Mouse (Mus musculus) limb, embryonic 14.5 days (tissue): ENCODE results near the gene Pdgfb. TPM values are rescaled to one million over a fixed set of nuclear protein-coding genes. Genes with fewer than 3 reads are reported as not detected.

ENCODE experiments used
- ATAC-seq: fragments of 200-750 bp; cut with Nextera tagmentation; 2 replicates; pipeline ENCODE4 v1.8.0; 2017; ENCODE audit warnings: low read depth, moderate number of reproducible peaks, moderate TSS enrichment; ENCODE audit not compliant: low FRiP score
- DNase-seq: peaks from one replicate; pipeline ENCODE4 v3.0.0-alpha.2; 2015; ENCODE audit warnings: low spot score
- H3K27ac ChIP-seq: fragments of 300-500 bp; sonication (generic); replicated peaks from 2 replicates; pipeline ENCODE4 v1.5.1; 2014; ENCODE audit warnings: low read depth, mild to moderate bottlenecking, low read length, moderate library complexity, mixed read lengths
- H3K27me3 ChIP-seq: fragments of 300-500 bp; sonication (generic); 2 replicates; pipeline ENCODE4 v1.6.1; 2014; ENCODE audit warnings: low read length, mixed read lengths; ENCODE audit not compliant: control insufficient read depth, insufficient read depth
- H3K36me3 ChIP-seq: fragments of 300-500 bp; sonication (generic); 2 replicates; pipeline ENCODE4 v1.6.1; 2014; ENCODE audit warnings: mild to moderate bottlenecking, low read length, moderate library complexity, mixed read lengths; ENCODE audit not compliant: control insufficient read depth, insufficient read depth
- H3K4me1 ChIP-seq: fragments of 300-500 bp; sonication (generic); 2 replicates; pipeline ENCODE4 v1.6.1; 2014; ENCODE audit warnings: antibody characterized with exemption, low read length, mixed read lengths; ENCODE audit not compliant: control insufficient read depth, insufficient read depth
- H3K4me2 ChIP-seq: fragments of 300-500 bp; sonication (generic); replicated peaks from 2 replicates; pipeline ENCODE4 v1.6.1; 2014; ENCODE audit warnings: low read depth, mild to moderate bottlenecking, low read length, moderate library complexity; ENCODE audit not compliant: severe bottlenecking
- H3K4me3 ChIP-seq: fragments of 300-500 bp; sonication (generic); replicated peaks from 2 replicates; pipeline ENCODE4 v1.5.1; 2014; ENCODE audit warnings: low read length
- H3K9ac ChIP-seq: fragments of 300-500 bp; sonication (generic); 2 replicates; pipeline ENCODE4 v1.6.1; 2014; ENCODE audit warnings: mild to moderate bottlenecking, low read depth, low read length, moderate library complexity; ENCODE audit not compliant: severe bottlenecking
- H3K9me3 ChIP-seq: fragments of 300-500 bp; sonication (generic); 2 replicates; pipeline ENCODE4 v1.6.1; 2016; ENCODE audit warnings: low read length; ENCODE audit not compliant: control insufficient read depth
- POLR2A ChIP-seq: fragments of 200-500 bp; IDR thresholded peaks from 2 replicates; pipeline ENCODE4 v1.8.0; 2012; ENCODE audit warnings: inconsistent platforms, mild to moderate bottlenecking, moderate library complexity, borderline replicate concordance; ENCODE audit not compliant: insufficient read depth, insufficient read length; ENCODE audit errors: extremely low read depth
- WGBS: fragments of 180-500 bp; shearing (Covaris S2); extraction: QIAGEN DNeasy Blood & Tissue Kit; methylation state at CpG from one replicate; pipeline ENCODE4 v1.1.7; 2014; 5-methylcytosine and 5-hydroxymethylcytosine counted together
- polyA plus RNA-seq, 2 experiments: library from polyadenylated mRNA; depleted of rRNA in 1 of 2; stranded (reverse) in 1 of 2; unstranded in 1 of 2; fragments of >200 nt; fragmentation: Nextera tagmentation in 1 of 2; extraction: Ambion mirVana in 1 of 2; gene quantifications; 2 replicates each; pipeline versions ENCODE4 v1.2.1 to v1.2.3; 2012 to 2014

Gene Pdgfb
- polyA plus RNA-seq, 2 experiments = 4.2 to 15.4 TPM

DNA sequence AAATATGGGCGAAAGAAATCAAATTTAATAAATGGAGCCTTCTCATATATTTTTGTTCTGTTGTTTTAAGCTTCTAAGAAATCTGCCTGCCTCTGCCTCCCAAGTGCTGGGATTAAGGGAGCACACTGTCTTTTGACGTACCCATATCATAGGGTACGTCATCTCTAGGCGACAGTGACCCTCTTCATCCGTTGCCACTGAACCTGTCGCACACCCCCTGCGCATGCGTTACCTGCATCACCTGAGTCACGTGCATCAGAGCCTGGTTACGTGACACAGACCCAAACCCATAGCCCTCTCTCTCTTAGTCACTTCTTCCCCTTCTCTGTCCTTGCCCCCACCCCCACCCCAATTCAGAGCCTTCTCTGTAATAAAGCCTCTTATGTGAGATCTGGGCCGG lies 42.6 kb downstream of the Pdgfb start:
- H3K4me3 ChIP-seq = no peak overlapping the region
- H3K27ac ChIP-seq = no peak overlapping the region
- H3K4me1 ChIP-seq = no peaks in the 10 kb centered on the region
- 96% methylated on average over 11 of the region's 11 CpGs for WGBS
- no peak for TF ChIP-seq POLR2A
- H3K9ac ChIP-seq = no peak overlapping the region
- H3K27me3 ChIP-seq = no peaks in the 10 kb centered on the region
- no peaks in the 10 kb centered on the region for H3K9me3 ChIP-seq
- H3K4me2 ChIP-seq = no peak overlapping the region
- no peak for DNase-seq
- ATAC-seq = no peak
- H3K36me3 ChIP-seq = no peaks in the 10 kb centered on the region

DNA sequence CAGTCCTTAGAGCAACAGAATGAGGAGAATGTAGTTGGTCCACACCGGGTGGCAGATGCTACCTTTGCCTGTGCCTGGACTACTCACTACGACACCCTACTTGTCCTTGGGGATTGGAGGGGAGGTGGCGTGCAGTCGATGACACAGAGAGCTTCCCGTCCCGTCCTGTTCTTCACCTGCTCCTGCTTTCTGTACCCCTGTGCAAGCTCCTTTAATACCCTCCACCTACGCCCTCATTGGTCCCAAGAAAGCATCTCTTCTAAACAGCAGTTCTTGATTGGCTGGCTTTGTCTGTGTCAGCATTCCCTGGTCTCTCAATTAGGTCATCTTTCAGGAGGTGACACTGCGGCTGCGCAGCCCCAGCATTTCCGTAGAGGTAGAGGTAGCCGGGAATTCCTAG lies 43.8 kb downstream of the Pdgfb start, which contains the start of gene Cbx7:
Gene Cbx7, minus strand, starts transcription at position 180 of the 400 bp plus-strand sequence.
- Histone ChIP-seq H3K27me3 (no peaks in the 10 kb centered on the region), H3K9me3 (no peaks in the 10 kb centered on the region), H3K27ac (no peak within 1 kb of the TSS), H3K4me1 (no peaks in the 10 kb centered on the region), H3K4me2 (no peak within 1 kb of the TSS), H3K36me3 (no peaks in the 10 kb centered on the region), H3K9ac (no peak within 1 kb of the TSS), H3K4me3 (no peak within 1 kb of the TSS)
- WGBS = 85% methylated on average over 11 of the region's 11 CpGs
- no peak for TF ChIP-seq POLR2A
- DNase-seq (no peak), ATAC-seq (no peak)

DNA sequence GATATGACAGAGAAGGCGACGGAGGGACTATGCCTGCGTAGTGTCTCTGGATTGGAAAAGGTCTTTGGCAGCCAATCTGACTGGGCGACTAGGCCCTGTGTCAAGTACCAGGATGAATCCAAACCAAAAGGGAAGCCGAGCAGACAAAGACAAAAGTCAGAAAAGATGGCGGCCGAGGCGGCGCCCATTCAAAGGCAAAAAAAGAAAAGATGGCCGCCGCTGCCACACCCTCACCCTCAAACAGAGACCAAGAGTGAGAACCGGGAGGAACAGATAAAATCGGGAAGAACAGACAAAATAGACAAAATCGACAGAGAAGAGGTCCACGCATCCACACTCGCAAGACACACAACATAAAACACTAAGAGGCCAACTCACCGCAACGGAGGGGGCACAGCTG lies 44.3 kb downstream of the Pdgfb start:
- Histone ChIP-seq H3K9ac (no peak overlapping the region), H3K9me3 (no peaks in the 10 kb centered on the region), H3K4me1 (no peaks in the 10 kb centered on the region), H3K27ac (no peak overlapping the region), H3K27me3 (no peaks in the 10 kb centered on the region), H3K4me2 (no peak overlapping the region), H3K4me3 (no peak overlapping the region), H3K36me3 (no peaks in the 10 kb centered on the region)
- DNase-seq (no peak), ATAC-seq (no peak)
- 95% methylated on average over 18 of the region's 18 CpGs for WGBS
- TF ChIP-seq POLR2A = no peak

DNA sequence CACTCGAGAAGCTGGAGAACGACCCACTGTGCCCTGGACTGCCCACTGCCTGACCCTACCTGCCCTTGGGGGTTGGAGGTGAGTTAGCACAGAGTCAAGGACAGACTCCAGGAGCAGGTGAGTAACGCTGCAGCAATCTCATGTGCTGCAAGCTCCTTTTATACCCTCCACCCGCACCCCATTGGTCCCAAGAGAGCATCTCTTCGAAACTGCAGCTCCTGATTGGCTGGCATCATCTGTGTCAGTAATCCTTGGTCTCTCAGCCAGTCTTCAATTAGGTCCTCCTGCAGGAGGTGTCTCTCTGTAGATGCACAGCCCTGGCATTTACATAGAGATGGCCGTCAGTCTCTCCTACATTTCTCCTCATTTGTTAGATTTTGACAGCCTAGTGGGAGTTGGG lies 47.4 kb downstream of the Pdgfb start:
- H3K27me3 ChIP-seq = no peaks in the 10 kb centered on the region
- H3K27ac ChIP-seq = no peak overlapping the region
- no peaks in the 10 kb centered on the region for H3K4me1 ChIP-seq
- H3K9ac ChIP-seq = no peak overlapping the region
- 73% methylated on average over 6 of the region's 6 CpGs for WGBS
- TF ChIP-seq POLR2A = no peak
- no peak for DNase-seq
- H3K9me3 ChIP-seq = no peaks in the 10 kb centered on the region
- no peak overlapping the region for H3K4me3 ChIP-seq
- no peak overlapping the region for H3K4me2 ChIP-seq
- H3K36me3 ChIP-seq = no peaks in the 10 kb centered on the region
- no peak for ATAC-seq

DNA sequence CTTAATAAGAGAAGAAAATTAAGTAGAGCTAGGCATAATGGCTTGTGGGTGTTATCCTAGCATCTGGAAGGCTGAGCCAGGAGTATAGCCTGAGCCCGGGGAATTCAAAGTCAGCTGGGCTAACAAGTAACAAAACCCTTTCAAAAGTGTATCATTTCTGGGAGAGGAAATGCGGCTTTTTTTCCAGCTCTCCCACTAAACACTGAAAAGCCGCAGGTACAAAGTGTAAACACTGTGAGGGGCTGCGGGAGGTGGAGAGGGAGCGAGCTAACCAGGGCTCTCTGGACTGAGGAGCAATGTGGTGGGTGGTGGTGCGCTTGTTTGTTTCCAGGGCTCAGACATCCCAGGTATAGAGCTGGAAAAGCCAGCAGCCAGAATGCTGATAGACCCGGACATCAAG lies 50.4 kb downstream of the Pdgfb start:
- no peak for DNase-seq
- Histone ChIP-seq H3K4me1 (no peaks in the 10 kb centered on the region), H3K9ac (no peak overlapping the region), H3K27me3 (no peaks in the 10 kb centered on the region), H3K36me3 (no peaks in the 10 kb centered on the region), H3K4me2 (no peak overlapping the region), H3K4me3 (no peak overlapping the region), H3K9me3 (no peaks in the 10 kb centered on the region), H3K27ac (no peak overlapping the region)
- ATAC-seq = no peak
- 84% methylated on average over 7 of the region's 7 CpGs for WGBS
- TF ChIP-seq POLR2A = no peak

DNA sequence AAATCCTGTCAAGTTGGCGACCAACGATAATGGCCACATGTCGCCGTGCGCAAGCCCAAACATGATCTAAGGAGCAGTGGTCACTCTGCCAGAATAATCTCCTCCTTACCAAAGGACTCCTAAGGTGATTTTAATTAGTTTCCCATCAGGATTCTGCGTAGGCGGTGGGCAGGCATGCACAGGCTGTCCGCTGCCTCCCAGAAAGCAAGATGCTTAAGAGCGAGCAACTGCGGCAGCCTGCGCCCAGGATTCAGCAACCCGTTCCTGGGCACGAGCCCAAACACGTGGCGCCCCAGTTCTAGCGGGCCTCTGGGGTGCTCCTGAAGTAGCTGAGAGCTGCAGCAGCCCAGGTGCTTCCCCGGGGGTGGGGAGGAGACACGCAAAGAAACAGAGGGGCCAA lies 52.1 kb downstream of the Pdgfb start:
- ATAC-seq (no peak), DNase-seq (no peak)
- H3K4me1 ChIP-seq = no peaks in the 10 kb centered on the region
- no peaks in the 10 kb centered on the region for H3K27me3 ChIP-seq
- TF ChIP-seq POLR2A = no peak
- no peak overlapping the region for H3K4me2 ChIP-seq
- H3K4me3 ChIP-seq = no peak overlapping the region
- no peak overlapping the region for H3K27ac ChIP-seq
- WGBS = 78% methylated on average over 18 of the region's 18 CpGs
- no peaks in the 10 kb centered on the region for H3K36me3 ChIP-seq
- H3K9ac ChIP-seq = no peak overlapping the region
- H3K9me3 ChIP-seq = no peaks in the 10 kb centered on the region
